Mouse (Mus musculus): Measurements from ENCODE around the gene Gm8720. TPM values are rescaled to one million over a fixed set of nuclear protein-coding genes. Genes with fewer than 3 reads are reported as not detected.

Gm8720 gene
- not detected for total RNA-seq (2023)

DNA sequence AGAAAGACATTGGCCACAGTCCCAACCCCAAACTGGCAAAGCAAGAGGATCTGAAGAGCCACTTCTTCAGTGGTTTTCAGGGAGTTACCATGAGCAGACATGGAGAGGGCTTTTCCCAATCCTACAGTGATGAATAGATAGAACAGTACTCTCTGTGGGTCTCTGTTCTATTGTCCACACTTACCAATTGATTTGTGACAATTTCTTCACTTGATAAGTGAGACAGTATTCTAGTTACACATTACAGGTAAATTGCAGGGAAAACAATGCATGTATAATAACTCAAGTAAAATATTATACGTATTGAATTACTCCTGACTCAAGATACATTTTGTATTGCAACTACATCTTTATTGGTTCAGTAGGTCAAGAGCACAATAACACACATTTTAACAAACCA, at the start of gene Gm8720:
Gene Gm8720 (minus strand): TSS at position 101 of the 400 bp plus-strand sequence.

DNA sequence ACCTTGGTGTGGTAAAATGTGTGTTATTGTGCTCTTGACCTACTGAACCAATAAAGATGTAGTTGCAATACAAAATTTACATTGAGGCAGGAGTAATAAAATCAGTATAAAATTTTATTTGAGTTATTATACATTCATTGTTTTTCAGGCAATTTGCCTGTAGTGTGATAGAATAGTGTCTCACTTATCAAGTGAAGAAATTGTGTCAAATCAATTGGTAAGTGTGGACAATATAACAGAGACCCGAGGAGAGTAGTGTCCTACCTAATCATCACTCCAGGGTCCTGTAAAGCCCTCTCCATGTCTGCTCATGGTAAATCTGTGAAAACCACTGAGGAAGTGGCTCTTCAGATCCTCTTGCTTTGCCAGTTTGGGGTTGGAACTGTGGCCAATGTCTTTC, 12.0 kb downstream of the Gm8720 start, which contains the start of gene Vmn1r163:
Gene Vmn1r163 (plus strand): TSS at position 301 of the 400 bp plus-strand sequence.

DNA sequence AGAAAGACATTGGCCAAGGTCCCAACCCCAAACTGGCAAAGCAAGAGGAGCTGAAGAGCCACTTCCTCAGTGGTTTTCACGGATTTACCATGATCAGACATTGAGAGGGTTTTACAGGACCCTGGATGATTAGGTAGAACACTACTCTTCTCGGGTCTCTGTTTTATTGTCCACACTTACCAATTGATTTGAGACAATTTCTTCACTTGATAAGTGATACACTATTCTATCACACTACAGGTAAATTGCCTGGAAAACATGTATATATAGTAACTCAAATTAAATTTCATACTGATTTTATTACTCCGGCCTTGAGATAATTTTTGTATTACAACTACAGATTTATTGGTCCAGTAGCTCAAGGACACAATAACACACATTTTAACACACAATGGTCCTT, 47.4 kb downstream of the Gm8720 start, which contains the start of gene Gm4216:
Gene Gm4216 (minus strand): TSS at position 101 of the 400 bp plus-strand sequence.

Other genes with a start within 250 kb of the Gm8720 start
- gene Vmn1r159, start 223.9 kb downstream of the Gm8720 start, total RNA-seq (2023): not detected
- not detected for gene Vmn1r160, start 196.2 kb downstream of the Gm8720 start, total RNA-seq (2023)
- not detected for gene Gm4214, start 82.8 kb downstream of the Gm8720 start, total RNA-seq (2023)
- not detected for gene Gm4216, start 47.5 kb downstream of the Gm8720 start, total RNA-seq (2023)
- not detected for gene Vmn1r163, start 11.9 kb downstream of the Gm8720 start, total RNA-seq (2023)
- gene Gm10662, start 77.0 kb upstream of the Gm8720 start, total RNA-seq (2023): not detected
- gene Vmn1r165, start 149.9 kb upstream of the Gm8720 start, total RNA-seq (2023): not detected
- gene Vmn1r166, start 184.2 kb upstream of the Gm8720 start, total RNA-seq (2023): not detected
- not detected for gene Gm6902, start 211.4 kb upstream of the Gm8720 start, total RNA-seq (2023)
- gene Nlrp4e, start 233.7 kb upstream of the Gm8720 start, total RNA-seq (2023): not detected